Mouse (Mus musculus) cortical plate, adult 2 months (tissue): ENCODE measurements around the gene Glis3.

Experiments used
- CTCF ChIP-seq: fragments of 200-500 bp; IDR thresholded peaks from 2 replicates; pipeline ENCODE4 v1.5.1; 2011; ENCODE audit warnings: mild to moderate bottlenecking, control low read depth, low read length; ENCODE audit not compliant: insufficient read depth; ENCODE audit errors: extremely low read depth
- POLR2A ChIP-seq: fragments of 200-500 bp; IDR thresholded peaks from 2 replicates; pipeline ENCODE4 v1.6.1; 2011; ENCODE audit warnings: mild to moderate bottlenecking, low read length, control low read depth; ENCODE audit not compliant: insufficient read depth; ENCODE audit errors: extremely low read depth

- TF ChIP-seq CTCF, result no peak
- no peak for TF ChIP-seq POLR2A
Measured at GRCm38 (mm10) chr19:28529006-28529405, 150.9 kb downstream of the Glis3 start.
